Mouse (Mus musculus): ENCODE measurements around the gene Hdac4. TPM values are rescaled to one million over a fixed set of nuclear protein-coding genes. Genes with fewer than 3 reads are reported as not detected.
A peak's percentile ranks its signal among the peaks of the same experiment; 100 is the strongest.

Gene Hdac4
- polyA plus RNA-seq, 1 experiment = 18.1 TPM

DNA sequence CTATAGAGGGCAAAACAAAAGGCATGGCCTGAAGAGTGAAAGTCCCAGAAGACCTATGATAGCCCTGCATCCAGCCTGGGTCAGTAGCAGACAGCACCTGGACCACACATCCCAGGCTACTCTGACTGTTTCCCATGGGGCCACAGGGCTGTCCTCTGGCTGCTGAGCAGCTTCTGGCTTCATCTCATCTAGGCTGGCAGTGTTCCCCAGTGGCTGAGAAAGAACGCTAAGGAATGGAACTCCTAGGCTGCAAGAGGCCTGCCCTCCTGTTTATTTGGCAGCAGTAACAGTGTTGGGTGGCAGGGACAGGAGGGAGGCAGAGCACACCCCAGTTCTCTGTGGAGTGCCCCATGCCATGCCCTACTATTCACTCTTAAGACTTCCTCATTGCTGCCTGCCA, 228.5 kb downstream of the Hdac4 start:
- Histone ChIP-seq H3K4me3 (replicated peaks; ENCODE audit: control insufficient read depth, low read depth, low read length) (no peak overlapping the region), H3K27ac (ENCODE audit: control insufficient read depth, insufficient read depth, low read depth, low read length, poor library complexity) (no peak overlapping the region), H3K4me1 (ENCODE audit: control insufficient read depth, insufficient read depth, low read length) (no peaks in the 10 kb centered on the region)
- no peak for TF ChIP-seq CTCF (IDR thresholded peaks at IDR 0.05; ENCODE audit: control insufficient read depth, insufficient read depth, low read length)
- 86% methylated on average over 1 of the region's 1 CpGs for WGBS

DNA sequence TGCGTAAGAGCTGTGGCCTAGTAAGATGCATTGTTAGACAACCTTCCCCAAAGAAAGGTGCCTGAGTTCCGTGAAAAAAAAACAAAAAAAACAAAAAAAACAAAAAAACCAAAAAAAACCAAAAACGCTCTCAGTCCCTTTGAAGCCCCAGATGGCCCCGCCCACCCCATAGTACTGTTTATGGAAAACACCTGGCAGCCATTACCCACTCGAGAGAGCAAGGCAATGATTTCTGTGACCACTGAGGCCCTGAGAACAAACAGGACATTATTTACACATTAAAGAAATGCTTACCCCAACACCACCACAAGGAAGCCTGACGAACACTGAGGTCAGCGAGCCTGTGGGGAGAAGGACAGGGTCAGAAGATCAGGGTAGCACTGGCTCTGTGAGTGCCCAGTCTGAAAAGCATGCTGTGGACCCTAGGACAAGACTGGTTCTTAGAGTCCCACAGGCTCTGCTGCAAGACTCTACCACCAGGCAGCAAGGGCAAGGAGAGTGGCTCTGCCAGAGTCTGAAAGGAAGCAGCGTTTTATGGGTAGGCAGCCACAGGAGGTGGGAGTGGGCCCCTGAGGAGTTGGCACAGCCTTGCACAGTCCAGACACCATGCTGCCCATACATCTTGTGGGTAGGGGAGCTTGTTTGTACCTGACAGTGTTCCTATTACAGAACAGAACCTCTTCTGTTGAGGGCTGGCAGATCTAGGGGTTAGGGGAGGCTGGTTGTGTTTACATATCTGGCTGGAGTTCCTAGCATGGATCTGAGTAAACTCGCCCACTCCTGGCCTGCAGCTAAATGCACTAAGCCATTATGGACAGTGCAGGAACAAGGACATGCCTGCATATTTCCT, 230.8 kb downstream of the Hdac4 start:
- Histone ChIP-seq H3K4me1 (ENCODE audit: control insufficient read depth, insufficient read depth, low read length) (no peaks in the 10 kb centered on the region), H3K4me3 (replicated peaks; ENCODE audit: control insufficient read depth, low read depth, low read length) (no peak overlapping the region), H3K27ac (ENCODE audit: control insufficient read depth, insufficient read depth, low read depth, low read length, poor library complexity) (no peak overlapping the region)
- 88% methylated on average over 9 of the region's 9 CpGs for WGBS
- TF ChIP-seq POLR2A (IDR thresholded peaks at IDR 0.05; ENCODE audit: borderline replicate concordance, control insufficient read depth, low read depth, low read length) (no peak), CTCF (IDR thresholded peaks at IDR 0.05; ENCODE audit: control insufficient read depth, insufficient read depth, low read length) (no peak)

DNA sequence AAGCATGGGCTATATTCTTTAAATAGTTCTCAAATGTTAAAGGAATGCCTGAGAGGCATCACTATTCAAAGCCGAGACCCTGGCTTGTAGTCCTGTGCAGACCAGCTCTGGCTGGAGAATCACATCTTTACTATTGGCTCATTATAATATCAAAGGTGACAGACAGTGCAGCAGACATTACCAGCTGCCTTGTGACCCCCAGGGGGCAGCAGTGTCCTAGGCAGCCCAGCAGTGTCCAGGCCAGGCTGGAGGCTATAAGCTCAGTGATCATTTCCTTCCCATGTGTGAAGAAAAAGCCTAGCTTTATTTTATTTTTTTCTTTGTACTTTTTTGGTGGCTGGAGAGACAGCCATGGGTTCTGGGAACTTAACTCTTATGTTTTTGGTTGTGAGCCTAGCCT, 233.2 kb downstream of the Hdac4 start:
- no peaks in the 10 kb centered on the region for H3K4me1 ChIP-seq (ENCODE audit: control insufficient read depth, insufficient read depth, low read length)
- WGBS = 87% methylated on average over 1 of the region's 1 CpGs

DNA sequence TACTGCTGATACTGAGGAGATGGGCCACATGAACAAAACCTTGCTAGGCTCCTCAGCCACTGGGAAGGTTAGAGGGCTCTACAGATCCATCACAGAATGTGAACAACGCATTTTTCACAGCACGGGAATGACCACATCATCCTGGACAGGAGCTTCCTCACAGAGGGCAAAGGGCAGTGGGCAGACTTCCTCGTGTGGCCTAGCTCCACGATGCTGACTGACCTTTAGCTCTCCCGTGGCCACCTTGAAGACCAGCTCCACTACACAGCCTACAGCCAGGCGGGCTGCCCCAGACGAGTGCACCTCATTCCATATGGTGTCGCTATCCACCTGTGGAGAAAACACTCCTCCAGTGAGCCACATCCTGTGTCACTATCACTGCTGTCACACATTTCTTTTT, 234.3 kb downstream of the Hdac4 start:
- no peaks in the 10 kb centered on the region for H3K4me1 ChIP-seq (ENCODE audit: control insufficient read depth, insufficient read depth, low read length)
- no peak overlapping the region for H3K27ac ChIP-seq (ENCODE audit: control insufficient read depth, insufficient read depth, low read depth, low read length, poor library complexity)
- no peak overlapping the region for H3K4me3 ChIP-seq (replicated peaks; ENCODE audit: control insufficient read depth, low read depth, low read length)
- TF ChIP-seq CTCF (IDR thresholded peaks at IDR 0.05; ENCODE audit: control insufficient read depth, insufficient read depth, low read length) (no peak), POLR2A (IDR thresholded peaks at IDR 0.05; ENCODE audit: borderline replicate concordance, control insufficient read depth, low read depth, low read length) (no peak)
- WGBS = 77% methylated on average over 8 of the region's 8 CpGs

More for the DNA sequence above, 233.2 kb downstream of the Hdac4 start:
- TF ChIP-seq POLR2A (IDR thresholded peaks at IDR 0.05; ENCODE audit: borderline replicate concordance, control insufficient read depth, low read depth, low read length) (no peak), CTCF (IDR thresholded peaks at IDR 0.05; ENCODE audit: control insufficient read depth, insufficient read depth, low read length) (peak; percentile 88)
- Histone ChIP-seq H3K4me3 (replicated peaks; ENCODE audit: control insufficient read depth, low read depth, low read length) (no peak overlapping the region), H3K27ac (ENCODE audit: control insufficient read depth, insufficient read depth, low read depth, low read length, poor library complexity) (no peak overlapping the region)

DNA sequence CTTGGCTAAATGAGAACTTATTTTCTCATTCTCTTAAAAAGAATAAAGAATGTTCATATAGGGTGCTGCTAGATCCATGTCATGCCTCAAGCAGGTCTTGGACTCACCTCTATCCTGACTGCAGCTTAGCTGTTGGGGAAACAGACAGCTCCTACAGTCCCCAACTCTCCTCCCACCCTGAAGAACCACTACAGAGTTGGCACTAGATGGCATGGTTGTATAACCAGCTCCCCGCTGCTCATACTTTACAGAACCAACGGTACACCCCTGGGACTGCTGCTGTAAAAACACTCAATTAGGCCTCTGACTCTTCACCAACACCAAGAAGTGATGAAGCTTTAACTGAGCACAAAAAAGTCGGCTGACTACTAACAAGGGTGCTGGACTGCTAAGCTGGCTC, 235.6 kb downstream of the Hdac4 start:
- H3K4me1 ChIP-seq (ENCODE audit: control insufficient read depth, insufficient read depth, low read length) = no peaks in the 10 kb centered on the region
- no peak for TF ChIP-seq CTCF (IDR thresholded peaks at IDR 0.05; ENCODE audit: control insufficient read depth, insufficient read depth, low read length)
- TF ChIP-seq POLR2A (IDR thresholded peaks at IDR 0.05; ENCODE audit: borderline replicate concordance, control insufficient read depth, low read depth, low read length) = no peak
- H3K4me3 ChIP-seq (replicated peaks; ENCODE audit: control insufficient read depth, low read depth, low read length) = no peak overlapping the region
- 60% methylated on average over 3 of the region's 3 CpGs for WGBS
- no peak overlapping the region for H3K27ac ChIP-seq (ENCODE audit: control insufficient read depth, insufficient read depth, low read depth, low read length, poor library complexity)

DNA sequence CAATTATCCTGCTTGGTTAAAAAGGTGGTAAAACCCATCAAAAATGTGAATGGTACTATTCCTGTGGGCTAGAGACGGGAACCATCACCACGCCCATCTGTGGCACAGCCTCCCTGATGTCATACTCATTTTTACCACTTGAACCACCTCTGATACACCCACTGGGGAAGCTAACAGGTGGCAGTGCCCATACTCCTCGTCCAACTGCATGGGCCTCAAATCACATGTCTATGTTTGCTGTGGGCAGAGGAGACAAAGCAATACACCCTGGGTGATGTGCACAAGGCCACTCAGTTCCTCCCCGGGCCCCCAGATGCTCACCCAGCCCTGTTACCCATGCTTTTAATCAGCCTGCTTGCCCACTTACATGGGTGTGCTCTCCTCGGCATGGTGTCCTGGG, 236.5 kb downstream of the Hdac4 start:
- no peak overlapping the region for H3K4me3 ChIP-seq (replicated peaks; ENCODE audit: control insufficient read depth, low read depth, low read length)
- WGBS = 84% methylated on average over 5 of the region's 5 CpGs
- H3K27ac ChIP-seq (ENCODE audit: control insufficient read depth, insufficient read depth, low read depth, low read length, poor library complexity) = no peak overlapping the region
- TF ChIP-seq POLR2A (IDR thresholded peaks at IDR 0.05; ENCODE audit: borderline replicate concordance, control insufficient read depth, low read depth, low read length) = no peak
- no peak for TF ChIP-seq CTCF (IDR thresholded peaks at IDR 0.05; ENCODE audit: control insufficient read depth, insufficient read depth, low read length)
- no peaks in the 10 kb centered on the region for H3K4me1 ChIP-seq (ENCODE audit: control insufficient read depth, insufficient read depth, low read length)

DNA sequence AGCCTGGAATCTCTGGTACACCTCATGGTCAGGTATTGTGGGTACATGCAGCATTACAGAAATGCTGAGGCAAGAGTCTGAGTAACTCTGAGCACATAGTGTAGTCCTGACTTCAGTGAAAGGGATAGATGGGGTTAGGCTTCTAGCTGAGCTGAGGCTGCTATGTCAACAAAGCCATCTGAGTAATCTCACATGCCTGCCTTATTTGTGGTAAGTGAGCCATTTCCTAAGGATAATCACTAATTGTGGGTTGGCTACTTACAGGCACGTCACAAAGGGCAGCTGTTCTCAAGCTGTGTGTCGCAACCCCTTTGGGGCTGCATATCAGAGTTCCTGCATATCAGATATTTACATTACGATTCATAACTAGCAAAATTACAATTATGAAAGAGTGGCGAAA, 239.3 kb downstream of the Hdac4 start:
- no peak for TF ChIP-seq POLR2A (IDR thresholded peaks at IDR 0.05; ENCODE audit: borderline replicate concordance, control insufficient read depth, low read depth, low read length)
- TF ChIP-seq CTCF (IDR thresholded peaks at IDR 0.05; ENCODE audit: control insufficient read depth, insufficient read depth, low read length) = no peak
- 77% methylated on average over 4 of the region's 4 CpGs for WGBS
- Histone ChIP-seq H3K4me3 (replicated peaks; ENCODE audit: control insufficient read depth, low read depth, low read length) (no peak overlapping the region), H3K4me1 (ENCODE audit: control insufficient read depth, insufficient read depth, low read length) (no peaks in the 10 kb centered on the region), H3K27ac (ENCODE audit: control insufficient read depth, insufficient read depth, low read depth, low read length, poor library complexity) (no peak overlapping the region)

DNA sequence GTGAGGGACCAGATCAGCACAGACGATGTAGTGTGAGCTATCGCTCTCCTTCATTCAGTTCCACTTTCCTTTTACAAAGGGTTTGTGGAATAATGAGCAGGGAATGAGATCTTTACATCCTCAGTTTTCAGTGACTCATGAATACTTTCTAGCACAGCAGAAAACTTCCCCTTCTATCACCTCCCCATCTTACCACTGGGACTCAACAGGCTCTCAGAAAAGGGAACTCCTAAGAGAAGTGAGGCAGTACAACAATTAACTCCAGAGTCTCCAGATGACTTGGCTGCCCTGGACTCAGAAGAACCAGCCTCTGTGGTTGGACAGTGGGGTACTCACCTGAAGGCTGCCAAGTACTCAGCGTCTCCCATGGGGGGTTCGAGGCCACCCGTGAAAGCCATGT, 240.5 kb downstream of the Hdac4 start:
- Histone ChIP-seq H3K4me1 (ENCODE audit: control insufficient read depth, insufficient read depth, low read length) (no peaks in the 10 kb centered on the region), H3K27ac (ENCODE audit: control insufficient read depth, insufficient read depth, low read depth, low read length, poor library complexity) (no peak overlapping the region)

More for the DNA sequence above, 240.5 kb downstream of the Hdac4 start:
- no peak overlapping the region for H3K4me3 ChIP-seq (replicated peaks; ENCODE audit: control insufficient read depth, low read depth, low read length)
- 40% methylated on average over 5 of the region's 5 CpGs for WGBS
- TF ChIP-seq POLR2A (IDR thresholded peaks at IDR 0.05; ENCODE audit: borderline replicate concordance, control insufficient read depth, low read depth, low read length) (no peak), CTCF (IDR thresholded peaks at IDR 0.05; ENCODE audit: control insufficient read depth, insufficient read depth, low read length) (no peak)

All from bone marrow, adult 2 months (tissue).